Mouse (Mus musculus) adrenal gland, postnatal 36 days (tissue): ENCODE results near the gene S100a16. TPM values are rescaled to one million over a fixed set of nuclear protein-coding genes. Genes with fewer than 3 reads are reported as not detected.
A peak's percentile ranks its signal among the peaks of the same experiment; 100 is the strongest.

Experiments
- DNase-seq, 2 experiments: peaks; one replicate each; pipeline ENCODE4 v3.0.0; 2021; ENCODE audit warnings: mixed read lengths in 1 of 2
- total RNA-seq, 2 experiments: library from RNA; stranded (reverse); gene quantifications; 2 replicates each; pipeline ENCODE4 v1.2.3; 2021

Gene S100a16
- total RNA-seq, 2 experiments from 2014 or later, result 53.5 to 61.2 TPM

DNA sequence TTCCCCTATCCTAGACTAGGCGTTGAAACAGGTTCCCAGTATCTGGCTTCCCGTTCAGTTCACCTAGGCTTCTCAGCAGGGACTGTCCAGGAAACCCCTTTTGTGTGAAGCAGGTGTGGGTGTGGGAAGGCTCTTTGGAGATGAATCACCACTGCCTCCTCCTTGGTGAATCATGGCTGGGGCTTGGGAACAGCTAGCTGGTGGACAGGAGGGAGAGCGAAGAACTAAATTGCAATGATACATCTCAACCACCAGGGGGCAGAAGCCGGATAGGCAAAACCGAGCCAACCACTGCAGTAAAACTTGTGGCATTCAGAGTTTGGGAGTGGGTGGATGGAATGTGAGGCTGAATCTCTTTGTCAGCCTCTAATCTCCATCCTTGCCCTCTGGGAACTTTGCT lies 48.5 kb downstream of the S100a16 start:
- DNase-seq, result peak; percentile 60 to 80

DNA sequence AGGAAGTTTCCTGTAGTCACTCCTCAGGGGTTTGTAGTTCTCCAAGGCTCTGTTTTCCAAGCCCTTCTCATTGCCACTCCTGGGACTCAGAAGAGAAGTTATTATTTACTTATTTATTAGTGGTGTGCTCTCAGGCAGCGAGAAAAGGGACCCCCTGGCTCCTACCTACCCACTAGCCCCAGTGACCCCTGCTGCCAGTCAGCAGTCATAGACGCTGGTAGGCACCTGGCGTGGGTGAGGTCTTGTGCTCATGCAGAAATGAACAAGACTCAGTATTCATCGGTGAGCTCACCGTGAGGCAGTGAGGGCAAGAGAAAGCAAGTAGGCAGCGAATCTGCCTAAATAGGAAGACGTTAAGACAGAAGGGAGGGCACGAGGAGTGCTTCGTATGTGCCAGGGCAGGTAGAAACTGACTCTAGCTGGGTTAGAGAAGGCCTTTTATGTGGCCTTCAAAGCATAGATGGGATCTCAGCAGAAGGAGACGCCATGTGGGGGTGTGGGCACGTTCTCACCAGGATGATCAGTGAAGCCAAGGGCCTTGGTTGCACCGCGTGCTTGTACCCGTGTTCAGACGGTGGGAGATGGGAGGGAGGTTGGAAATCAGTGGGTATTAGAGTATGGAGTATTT lies 49.1 kb downstream of the S100a16 start:
- DNase-seq, result no peak

DNA sequence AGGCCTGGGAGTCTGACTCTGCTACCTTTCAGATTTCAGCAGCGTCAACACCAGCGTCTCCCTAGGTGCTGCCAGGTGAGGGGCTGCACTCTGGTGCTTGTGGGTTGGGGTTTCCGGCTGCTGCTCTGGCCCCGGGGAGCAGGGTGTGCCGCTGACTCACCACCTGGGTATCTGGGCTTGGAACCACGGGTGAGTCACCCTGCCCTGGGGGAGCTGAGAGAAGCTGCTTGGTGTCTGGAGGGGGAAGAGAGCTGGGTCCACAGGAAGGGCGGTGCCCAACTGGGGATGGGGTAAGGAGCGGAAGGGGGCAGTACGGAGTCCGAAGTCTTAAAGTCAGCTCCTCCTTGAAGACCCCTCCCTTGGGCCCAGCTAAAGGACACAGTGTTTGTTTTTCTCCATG lies 49.9 kb downstream of the S100a16 start:
- peak; percentile 91 to 94 for DNase-seq

DNA sequence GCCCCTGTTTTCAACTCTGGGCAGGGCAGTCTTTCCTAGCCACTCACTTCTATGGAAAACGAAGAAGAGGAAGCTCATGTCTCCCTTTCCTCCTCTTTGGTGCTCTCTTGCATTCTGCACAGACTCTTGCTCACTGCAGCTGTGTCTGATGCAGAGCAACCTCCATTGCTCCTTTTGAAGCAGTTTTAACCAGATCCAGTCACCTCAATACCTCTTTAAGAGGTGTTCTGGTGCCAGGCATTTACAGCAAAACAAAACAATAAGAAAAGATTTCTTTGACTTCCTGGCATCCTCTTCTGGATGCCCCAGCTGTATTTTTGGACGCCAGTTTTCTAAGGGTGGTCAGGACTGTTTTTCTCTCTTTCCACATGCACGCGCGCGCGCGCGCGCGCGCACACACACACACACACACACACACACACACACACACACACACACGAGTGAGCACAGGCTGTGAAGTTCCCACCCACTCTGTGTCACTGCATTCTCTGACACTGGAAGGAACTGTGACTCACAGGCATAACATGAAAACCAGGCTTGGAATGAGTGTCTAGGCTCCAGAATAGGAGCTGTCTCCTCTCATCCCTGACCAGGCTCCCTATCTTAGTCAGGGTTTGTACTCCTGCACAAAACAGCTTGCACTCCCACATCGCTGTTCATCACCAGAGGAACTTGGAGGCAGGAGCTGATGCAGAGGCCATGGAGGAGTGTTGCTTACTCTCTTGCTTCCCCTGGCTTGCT lies 50.5 kb downstream of the S100a16 start:
- DNase-seq, result peak; percentile 36 to 57

DNA sequence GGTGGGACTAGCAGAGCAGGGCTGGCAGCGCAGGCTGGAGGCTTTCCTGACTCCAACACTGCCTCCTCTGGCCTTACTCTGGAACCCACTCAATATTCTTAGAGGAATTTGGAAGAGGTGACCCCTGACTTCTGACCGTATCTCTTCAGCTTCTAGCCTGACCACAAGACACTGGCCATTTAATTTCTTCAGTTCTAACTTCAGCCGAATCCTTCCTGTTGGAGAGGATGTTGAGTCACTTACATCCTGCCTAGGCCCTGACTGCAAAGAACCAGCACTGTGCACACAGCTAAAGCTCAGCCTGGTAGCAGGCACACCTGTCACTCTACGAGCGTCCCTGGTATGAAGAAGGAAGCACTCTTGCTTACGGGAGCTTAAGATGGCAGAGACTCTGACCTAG lies 52.3 kb downstream of the S100a16 start:
- no peak for DNase-seq

DNA sequence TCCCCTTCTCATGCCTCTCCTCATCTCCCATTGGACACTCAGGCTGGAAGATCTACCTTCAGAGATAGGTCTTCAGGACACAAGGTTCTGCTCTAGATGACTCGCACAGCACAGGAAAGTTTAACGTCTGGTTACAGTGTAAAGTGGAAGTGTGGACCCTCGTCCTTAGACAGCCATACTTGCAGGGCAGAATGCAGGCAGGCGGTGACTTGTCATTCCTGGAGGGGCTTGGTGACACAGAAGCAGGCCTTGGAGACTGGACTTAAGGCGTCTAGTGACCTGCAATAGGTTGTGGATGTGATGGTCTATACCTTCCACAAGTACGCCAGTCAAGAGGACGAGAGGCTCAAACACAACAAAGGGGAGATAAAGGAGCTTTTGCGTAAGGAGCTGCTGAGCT lies 52.9 kb downstream of the S100a16 start, which contains the start of gene S100a2:
S100a2 (plus strand) TSS at position 301 of the 400 bp plus-strand sequence.
- DNase-seq, result no peak

Other genes starting within 250 kb of the S100a16 start
- gene Gatad2b, start 244.1 kb upstream of the S100a16 start, total RNA-seq, result 10 to 100 TPM; 62.2 to 66.2 TPM
- gene Slc27a3, start 147.3 kb upstream of the S100a16 start, total RNA-seq, result 100 to 1,000 TPM; 132 to 156 TPM
- gene Ints3, start 103.6 kb upstream of the S100a16 start, total RNA-seq, result 10 to 100 TPM; 79.4 to 89.6 TPM
- gene Npr1, start 71.4 kb upstream of the S100a16 start, total RNA-seq, result 100 to 1,000 TPM; 203 to 287 TPM
- 10 to 100 TPM; 56.9 to 63.7 TPM for gene Ilf2, start 61.1 kb upstream of the S100a16 start, total RNA-seq
- gene Snapin, start 46.2 kb upstream of the S100a16 start, total RNA-seq, result 10 to 100 TPM; 53.3 to 79.3 TPM
- 100 to 1,000 TPM; 115 to 125 TPM for gene Chtop, start 27.8 kb upstream of the S100a16 start, total RNA-seq
- 100 to 1,000 TPM; 142 to 154 TPM for gene S100a1, start 22.9 kb upstream of the S100a16 start, total RNA-seq
- 10 to 100 TPM; 33.4 to 38.2 TPM for gene S100a13, start 22.8 kb upstream of the S100a16 start, total RNA-seq
- gene S100a14, start 10.4 kb upstream of the S100a16 start, total RNA-seq, result under 1 TPM in 1 of 2 experiments, not detected in 1; 0.53 TPM
- gene S100a3, start 23.3 kb downstream of the S100a16 start, total RNA-seq, result under 1 TPM in 1 of 2 experiments, not detected in 1; 0.46 TPM
- not detected for gene S100a2, start 53.0 kb downstream of the S100a16 start, total RNA-seq
- gene Gm42674, start 64.7 kb downstream of the S100a16 start, total RNA-seq, result not detected
- 10 to 100 TPM in 1 of 2 experiments, 1 to 10 TPM in 1; 9.0 to 11.5 TPM for gene S100a4, start 66.5 kb downstream of the S100a16 start, total RNA-seq
- gene S100a5, start 71.3 kb downstream of the S100a16 start, total RNA-seq, result not detected
- gene S100a6, start 75.6 kb downstream of the S100a16 start, total RNA-seq, result 10 to 100 TPM; 42.5 to 68.0 TPM
- under 1 TPM in 1 of 2 experiments, not detected in 1; 0.33 TPM for gene S100a7a, start 116.8 kb downstream of the S100a16 start, total RNA-seq
- 1 to 10 TPM in 1 of 2 experiments, not detected in 1; 2.2 TPM for gene S100a8, start 131.7 kb downstream of the S100a16 start, total RNA-seq
- 1 to 10 TPM in 1 of 2 experiments, not detected in 1; 1.8 TPM for gene S100a9, start 158.5 kb downstream of the S100a16 start, total RNA-seq
- gene Pglyrp4, start 189.7 kb downstream of the S100a16 start, total RNA-seq, result not detected
- gene Gm5849, start 240.6 kb downstream of the S100a16 start, total RNA-seq, result not detected